24 mouse cellular contexts compared by ENCODE assay signal in genomic region chr1:180162986-180163385, GRCm38 (mm10). TPM values are rescaled to one million over a fixed set of nuclear protein-coding genes. Genes with fewer than 3 reads are reported as not detected.
A peak's percentile ranks its signal among the peaks of the same experiment; 100 is the strongest.
DNase-seq lines count a peak whose midpoint lies in the region; ATAC-seq and TF ChIP-seq lines count a peak whose summit lies in the region.
"Had no signal": no experiment of that assay in that cellular context is flagged by ENCODE, and none has a peak within 500 bp of the region (broad histone marks: within the 10 kb centered on the region; RNA-seq: fewer than 3 reads in every experiment).

No protein-coding gene starts in this region.

- ATAC-seq in midbrain, embryonic 12.5 days (ENCODE audit: low FRiP score, low read depth): no peak
- ATAC-seq in midbrain, embryonic 14.5 days (ENCODE audit: low FRiP score, low TSS enrichment): no peak
- ATAC-seq: activated CD4-positive, CD25-positive, alpha-beta regulatory T cell, adult 4 months; CD4-positive, CD25-positive, alpha-beta regulatory T cell, adult 4 months; forebrain, embryonic 13.5 days; forebrain, embryonic 15.5 days; forebrain, postnatal 0 days; Patski had no signal

- H3K36me3 ChIP-seq in heart, embryonic 10.5 days: peaks cover 50% of the 10 kb centered on the region
- peaks cover 30% of the 10 kb centered on the region for H3K36me3 ChIP-seq in midbrain, embryonic 12.5 days
- H3K36me3 ChIP-seq in midbrain, embryonic 14.5 days (ENCODE audit: control insufficient read depth, insufficient read depth, low read length): peaks cover 44% of the 10 kb centered on the region

- H3K9ac ChIP-seq in midbrain, embryonic 12.5 days (replicated peaks): 0 out of 2 replicates have a peak overlapping the region, but pooled peaks have one; percentile 4
- no peak overlapping the region for H3K9ac ChIP-seq in midbrain, embryonic 14.5 days (replicated peaks; ENCODE audit: low read length)
- H3K9ac ChIP-seq: forebrain, embryonic 13.5 days; forebrain, embryonic 15.5 days; forebrain, postnatal 0 days had no signal

- no peak overlapping the region for H3K4me3 ChIP-seq in gastrocnemius, adult 2 months
- no peak overlapping the region for H3K4me3 ChIP-seq in heart, embryonic 10.5 days
- H3K4me3 ChIP-seq in midbrain, embryonic 12.5 days: no peak overlapping the region
- H3K4me3 ChIP-seq in midbrain, embryonic 14.5 days (replicated peaks; ENCODE audit: low read depth, low read length): no peak overlapping the region
- H3K4me3 ChIP-seq: forebrain, embryonic 13.5 days; forebrain, embryonic 15.5 days had no signal

- no peak for TF ChIP-seq CTCF in gastrocnemius, adult 2 months (IDR thresholded peaks at IDR 0.05)

- intact Hi-C loops in gastrocnemius, adult 2 months (cut with DNase I): no loop called here

- no peaks in the 10 kb centered on the region for H3K4me1 ChIP-seq in heart, embryonic 10.5 days
- H3K4me1 ChIP-seq in midbrain, embryonic 12.5 days: no peaks in the 10 kb centered on the region
- H3K4me1 ChIP-seq in midbrain, embryonic 14.5 days (ENCODE audit: control insufficient read depth, insufficient read depth, low read length): no peaks in the 10 kb centered on the region
- H3K4me1 ChIP-seq: forebrain, embryonic 13.5 days; forebrain, embryonic 15.5 days had no signal

- H3K27ac ChIP-seq in gastrocnemius, adult 2 months: peak overlapping the region; percentile 72
- H3K27ac ChIP-seq in heart, embryonic 10.5 days: no peak overlapping the region
- H3K27ac ChIP-seq in midbrain, embryonic 12.5 days (replicated peaks): no peak overlapping the region
- no peak overlapping the region for H3K27ac ChIP-seq in midbrain, embryonic 14.5 days (replicated peaks; ENCODE audit: low read depth, low read length)
- H3K27ac ChIP-seq: forebrain, embryonic 13.5 days; forebrain, embryonic 15.5 days had no signal

- H3K9me3 ChIP-seq in heart, embryonic 10.5 days: no peaks in the 10 kb centered on the region
- H3K9me3 ChIP-seq in midbrain, embryonic 12.5 days: no peaks in the 10 kb centered on the region
- H3K9me3 ChIP-seq in midbrain, embryonic 14.5 days (ENCODE audit: control insufficient read depth, low read length): no peaks in the 10 kb centered on the region
- H3K9me3 ChIP-seq: forebrain, embryonic 13.5 days; forebrain, embryonic 15.5 days; G1E had no signal

- H3K27me3 ChIP-seq in heart, embryonic 10.5 days (ENCODE audit: insufficient read depth, poor library complexity, severe bottlenecking): no peaks in the 10 kb centered on the region
- no peaks in the 10 kb centered on the region for H3K27me3 ChIP-seq in midbrain, embryonic 12.5 days
- no peaks in the 10 kb centered on the region for H3K27me3 ChIP-seq in midbrain, embryonic 14.5 days (ENCODE audit: control insufficient read depth, insufficient read depth, low read length)
- H3K27me3 ChIP-seq: CH12.LX; forebrain, embryonic 13.5 days; forebrain, embryonic 15.5 days; Patski had no signal

- 87% methylated on average over 7 of the region's 7 CpGs for WGBS in heart, embryonic 10.5 days
- WGBS in midbrain, embryonic 12.5 days: 84% methylated on average over 7 of the region's 7 CpGs
- 81% methylated on average over 7 of the region's 7 CpGs for WGBS in midbrain, embryonic 14.5 days

- peak; percentile 7 for DNase-seq in adrenal gland, postnatal 10 days
- no peak for DNase-seq in adrenal gland, postnatal 4 days (ENCODE audit: low spot score in 2 of 2)
- peak; percentile 26 for DNase-seq in gastrocnemius, adult 2 months
- DNase-seq in gastrocnemius, adult 18-20 months (ENCODE audit: low spot score): no peak
- DNase-seq in heart, embryonic 10.5 days (ENCODE audit: low spot score): peak; percentile 43
- no peak for DNase-seq in heart, adult 8-10 months (ENCODE audit: low spot score)
- no peak for DNase-seq in midbrain, embryonic 14.5 days
- DNase-seq: adrenal gland, adult 8-10 months; adrenal gland, postnatal 25 days; B cell, adult 2 months; cerebellum, adult 11-12 months; cerebellum, adult 2 months; cerebellum, adult 9-10 months; cerebellum, postnatal 10 days; cerebellum, postnatal 25 days; forebrain, postnatal 0 days had no signal

- H3K4me2 ChIP-seq in midbrain, embryonic 12.5 days (replicated peaks): no peak overlapping the region
- no peak overlapping the region for H3K4me2 ChIP-seq in midbrain, embryonic 14.5 days (ENCODE audit: low read length)
- H3K4me2 ChIP-seq: forebrain, embryonic 13.5 days; forebrain, embryonic 15.5 days had no signal

RNA-seq across cellular contexts. Expression of gene Coq8a, which starts 36.4 kb away (rescaled TPM):
- 1,000 to 10,000 TPM; 1,138 to 1,532 TPM for total RNA-seq in adrenal gland, postnatal 10 days (2021)
- total RNA-seq in adrenal gland, postnatal 4 days (2021): 100 to 1,000 TPM; 167 to 183 TPM
- 1,000 to 10,000 TPM in 1 of 2 experiments, 100 to 1,000 TPM in 1; 633 to 1,638 TPM for total RNA-seq in gastrocnemius, adult 2 months (2021)
- 1,000 to 10,000 TPM; 1,142 to 1,473 TPM for total RNA-seq in gastrocnemius, adult 18-20 months (2021)
- polyA plus RNA-seq in heart, embryonic 10.5 days (2016; fragmentation: Nextera tagmentation; extraction: Ambion mirVana): 4.0 and 8.2 TPM in 2 replicates
- 1,000 to 10,000 TPM in 1 of 4 experiments, 100 to 1,000 TPM in 3; 923 to 1,131 (median 957) TPM for total RNA-seq in heart, adult 8-10 months (2022)
- 1.8 and 2.7 TPM in 2 replicates for polyA plus RNA-seq in midbrain, embryonic 12.5 days (2016; fragmentation: Nextera tagmentation; extraction: Ambion mirVana)
- 2.0 and 2.1 TPM in 2 replicates for polyA plus RNA-seq in midbrain, embryonic 14.5 days (2014; fragmentation: Nextera tagmentation; extraction: Ambion mirVana)

Comparison
In these comparisons a context has a peak if more than half of its experiments do, and no peak if none do; other contexts are left out.
1. DNase-seq: peak in adrenal gland, postnatal 10 days (single experiment), gastrocnemius, adult 2 months (single experiment) and heart, embryonic 10.5 days (single experiment); none in adrenal gland, postnatal 4 days (0 of 2), gastrocnemius, adult 18-20 months (single experiment), heart, adult 8-10 months (single experiment) and midbrain, embryonic 14.5 days (single experiment).